Comparison of ENCODE assay signal across 8 mouse cellular contexts in genomic region chr4:149586044-149586782, GRCm38 (mm10). TPM values are rescaled to one million over a fixed set of nuclear protein-coding genes. Genes with fewer than 3 reads are reported as not detected.
DNase-seq lines count a peak whose midpoint lies in the region; ATAC-seq and TF ChIP-seq lines count a peak whose summit lies in the region.

TSS of gene Clstn1 (plus strand) at chr4:149586468.

- no peak within 1 kb of the TSS for H3K27ac ChIP-seq in thymus, adult 2 months (ENCODE audit: control insufficient read depth, insufficient read depth, low read length)
- peak within 1 kb of the TSS; percentile 55 for H3K27ac ChIP-seq in intestine, embryonic 16.5 days (ENCODE audit: low read length)
- H3K27ac ChIP-seq in limb, embryonic 10.5 days: peak within 1 kb of the TSS; percentile 94
- H3K27ac ChIP-seq in midbrain, embryonic 12.5 days (replicated peaks): peak within 1 kb of the TSS; percentile 81
- peak within 1 kb of the TSS; percentile 37; the same call in 1 of the 2 replicates for H3K27ac ChIP-seq in testis, adult 2 months (ENCODE audit: control insufficient read depth, insufficient read depth, low read depth, low read length)

- no peak for TF ChIP-seq POLR2A in thymus, adult 2 months (IDR thresholded peaks at IDR 0.05; ENCODE audit: control insufficient read depth, extremely low read depth, insufficient read depth, low read length, poor library complexity)
- TF ChIP-seq POLR2A in testis, adult 2 months (IDR thresholded peaks at IDR 0.05; ENCODE audit: control insufficient read depth, low read depth, low read length): no peak

- H3K27me3 ChIP-seq in thymus, adult 2 months (ENCODE audit: control insufficient read depth, insufficient read depth, low read length): peaks cover 17% of the 10 kb centered on the region
- peaks cover 5% of the 10 kb centered on the region; the same call in 1 of the 2 replicates for H3K27me3 ChIP-seq in intestine, embryonic 16.5 days (replicated peaks; ENCODE audit: control insufficient read depth, insufficient read depth, low read length)
- H3K27me3 ChIP-seq in limb, embryonic 10.5 days (ENCODE audit: low read depth, poor library complexity, severe bottlenecking): peaks cover 80% of the 10 kb centered on the region
- peaks cover 39% of the 10 kb centered on the region for H3K27me3 ChIP-seq in midbrain, embryonic 12.5 days
- H3K27me3 ChIP-seq in testis, adult 2 months (ENCODE audit: control insufficient read depth, insufficient read depth, low read length): no peaks in the 10 kb centered on the region

- TF ChIP-seq CTCF in thymus, adult 2 months (IDR thresholded peaks at IDR 0.05; ENCODE audit: borderline replicate concordance, control insufficient read depth, extremely low read depth, insufficient read depth, low read length, poor library complexity): no peak
- TF ChIP-seq CTCF in testis, adult 2 months (IDR thresholded peaks at IDR 0.05; ENCODE audit: control insufficient read depth, insufficient read depth, insufficient replicate concordance, low read depth, low read length): no peak

- H3K36me3 ChIP-seq in thymus, adult 2 months (ENCODE audit: control insufficient read depth, insufficient read depth, low read length): no peaks in the 10 kb centered on the region
- no peaks in the 10 kb centered on the region for H3K36me3 ChIP-seq in intestine, embryonic 16.5 days (ENCODE audit: control insufficient read depth, insufficient read depth, low read length)
- H3K36me3 ChIP-seq in limb, embryonic 10.5 days: no peaks in the 10 kb centered on the region
- H3K36me3 ChIP-seq in midbrain, embryonic 12.5 days: no peaks in the 10 kb centered on the region
- no peaks in the 10 kb centered on the region for H3K36me3 ChIP-seq in testis, adult 2 months (ENCODE audit: control insufficient read depth, insufficient read depth, low read length)

- peak within 1 kb of the TSS; percentile 90 for H3K9ac ChIP-seq in intestine, embryonic 16.5 days (ENCODE audit: low read depth, low read length)
- peak within 1 kb of the TSS; percentile 93 for H3K9ac ChIP-seq in midbrain, embryonic 12.5 days (replicated peaks)

- no peaks in the 10 kb centered on the region for H3K9me3 ChIP-seq in intestine, embryonic 16.5 days (ENCODE audit: control insufficient read depth, low read length)
- H3K9me3 ChIP-seq in limb, embryonic 10.5 days (replicated peaks): no peaks in the 10 kb centered on the region
- H3K9me3 ChIP-seq in midbrain, embryonic 12.5 days: 0 out of 2 replicates have a peak, but pooled peaks cover 3% of the 10 kb centered on the region

- DNase-seq in thymus, adult 2 months: peak; percentile 25
- no peak for DNase-seq in thymus, adult 18-20 months
- peak; percentile 62 for DNase-seq in embryo, embryonic 11.5 days (ENCODE audit: low read depth, low spot score)
- DNase-seq in limb, embryonic 10.5 days (ENCODE audit: low spot score): peak; percentile 89

- peak within 1 kb of the TSS; percentile 47 for H3K4me3 ChIP-seq in thymus, adult 2 months (ENCODE audit: control insufficient read depth, insufficient read depth, low read length)
- H3K4me3 ChIP-seq in intestine, embryonic 16.5 days (ENCODE audit: low read length): peak within 1 kb of the TSS; percentile 82
- H3K4me3 ChIP-seq in limb, embryonic 10.5 days: peak within 1 kb of the TSS; percentile 94
- peak within 1 kb of the TSS; percentile 89 for H3K4me3 ChIP-seq in midbrain, embryonic 12.5 days
- H3K4me3 ChIP-seq in testis, adult 2 months (ENCODE audit: control insufficient read depth, low read depth, low read length): peak within 1 kb of the TSS; percentile 85

- peak; percentile 28 for ATAC-seq in granulocyte monocyte progenitor cell, adult 5-6 weeks (replicated peaks; ENCODE audit: poor library complexity, severe bottlenecking)
- ATAC-seq in intestine, embryonic 16.5 days: peak; percentile 79
- peak; percentile 83 for ATAC-seq in midbrain, embryonic 12.5 days (ENCODE audit: low FRiP score, low read depth)

- H3K4me1 ChIP-seq in thymus, adult 2 months (replicated peaks; ENCODE audit: control insufficient read depth, insufficient read depth, low read length): peaks cover 11% of the 10 kb centered on the region
- peaks cover 12% of the 10 kb centered on the region for H3K4me1 ChIP-seq in intestine, embryonic 16.5 days (ENCODE audit: control insufficient read depth, insufficient read depth, low read length)
- peaks cover 26% of the 10 kb centered on the region for H3K4me1 ChIP-seq in limb, embryonic 10.5 days
- H3K4me1 ChIP-seq in midbrain, embryonic 12.5 days: peaks cover 12% of the 10 kb centered on the region
- peaks cover 13% of the 10 kb centered on the region for H3K4me1 ChIP-seq in testis, adult 2 months (ENCODE audit: control insufficient read depth, insufficient read depth, low read length)

- peak within 1 kb of the TSS; percentile 97 for H3K4me2 ChIP-seq in intestine, embryonic 16.5 days (ENCODE audit: low read depth, low read length)
- peak within 1 kb of the TSS; percentile 94 for H3K4me2 ChIP-seq in midbrain, embryonic 12.5 days (replicated peaks)

- WGBS in thymus, adult 2 months: 2% methylated on average over 103 of the region's 103 CpGs
- WGBS in intestine, embryonic 16.5 days: under 1% methylated on average over 81 of the region's 103 CpGs
- 3% methylated on average over 97 of the region's 103 CpGs for WGBS in limb, embryonic 10.5 days
- under 1% methylated on average over 33 of the region's 103 CpGs for WGBS in midbrain, embryonic 12.5 days

RNA-seq across cellular contexts. Expression of gene Clstn1, which starts in this region (rescaled TPM):
- 21.6 and 24.5 TPM in 2 replicates for polyA plus RNA-seq in thymus, adult 2 months (2012; rRNA removed)
- total RNA-seq in granulocyte monocyte progenitor cell, adult 5-6 weeks (2014; fragmentation: Nextera tagmentation): 0.90 and 3.0 TPM in 2 replicates
- total RNA-seq in granulocyte monocyte progenitor cell, adult 5-6 weeks (2017): 3.0 and 3.2 TPM in 2 replicates
- 10.8 and 12.5 TPM in 2 replicates for polyA plus RNA-seq in intestine, embryonic 16.5 days (2015; fragmentation: Nextera tagmentation; extraction: Ambion mirVana)
- 34.8 and 41.2 TPM in 2 replicates for polyA plus RNA-seq in limb, embryonic 10.5 days (2016; fragmentation: Nextera tagmentation; extraction: Ambion mirVana)
- polyA plus RNA-seq in midbrain, embryonic 12.5 days (2016; fragmentation: Nextera tagmentation; extraction: Ambion mirVana): 84.4 and 103 TPM in 2 replicates
- 11.3 and 13.0 TPM in 2 replicates for polyA plus RNA-seq in testis, adult 2 months (2012; rRNA removed)

Comparison
In these comparisons a context has a peak if more than half of its experiments do, and no peak if none do; other contexts are left out.
1. DNase-seq: peak in thymus, adult 2 months (single experiment), embryo, embryonic 11.5 days (single experiment) and limb, embryonic 10.5 days (single experiment); none in thymus, adult 18-20 months (0 of 2).
2. ATAC-seq: peak in every context shown above with its lines; median percentile 83 in midbrain, embryonic 12.5 days; 79 in intestine, embryonic 16.5 days; 28 in granulocyte monocyte progenitor cell, adult 5-6 weeks.
3. Peak in every context shown above with its lines, with median percentiles within 50 percentile points of each other: H3K4me3 ChIP-seq.